Mouse (Mus musculus) lung, postnatal 4 days (tissue): Measurements from ENCODE around the gene Alppl2.

Source experiments
- DNase-seq, 2 experiments: peaks; one replicate each; pipeline ENCODE4 v3.0.0; 2021

Alppl2 gene

GRCm38 (mm10) chr1:87089828-87090227, at the start of gene Alppl2:
TSS of gene Alppl2 (minus strand) at chr1:87089928.
- no peak for DNase-seq

- DNase-seq, result no peak
Measured at GRCm38 (mm10) chr1:87131803-87132202, 42.1 kb upstream of the Alppl2 start.

GRCm38 (mm10) chr1:87127206-87128030, 37.7 kb upstream of the Alppl2 start:
- no peak for DNase-seq

- DNase-seq, result no peak
Measured at GRCm38 (mm10) chr1:87124673-87125072, 34.9 kb upstream of the Alppl2 start, which contains the start of gene Akp3. TSS of gene Akp3 (plus strand) at chr1:87124973.

- no peak for DNase-seq
Measured at GRCm38 (mm10) chr1:87114784-87115183, 25.1 kb upstream of the Alppl2 start.

- peak in 1 of 2 experiments; percentile 32 for DNase-seq
Measured at GRCm38 (mm10) chr1:87111719-87112354, 22.1 kb upstream of the Alppl2 start.

- DNase-seq, result no peak
Measured at GRCm38 (mm10) chr1:87108564-87108963, 18.8 kb upstream of the Alppl2 start.

GRCm38 (mm10) chr1:87106536-87106935, 16.8 kb upstream of the Alppl2 start:
- no peak for DNase-seq

- DNase-seq, result no peak
Measured at GRCm38 (mm10) chr1:87103936-87104335, 14.2 kb upstream of the Alppl2 start.

GRCm38 (mm10) chr1:87102114-87102513, 12.4 kb upstream of the Alppl2 start:
- no peak for DNase-seq

- DNase-seq, result no peak
Measured at GRCm38 (mm10) chr1:87101411-87101810, 11.7 kb upstream of the Alppl2 start, which contains the start of gene Alpi. TSS of gene Alpi (minus strand) at chr1:87101606.

- peak; percentile 67 to 71 for DNase-seq
Measured at GRCm38 (mm10) chr1:87098358-87098975, 8.7 kb upstream of the Alppl2 start.

- DNase-seq, result no peak
Measured at GRCm38 (mm10) chr1:87095642-87096041, 5.9 kb upstream of the Alppl2 start.

- no peak for DNase-seq
Measured at GRCm38 (mm10) chr1:87089251-87089650, 477 bp downstream of the Alppl2 start.

- DNase-seq, result no peak
Measured at GRCm38 (mm10) chr1:87086964-87087363, 2.8 kb downstream of the Alppl2 start.

- DNase-seq, result no peak
Measured at GRCm38 (mm10) chr1:87086196-87086595, 3.5 kb downstream of the Alppl2 start.

- DNase-seq, result no peak
Measured at GRCm38 (mm10) chr1:87073776-87074175, 16.0 kb downstream of the Alppl2 start.

GRCm38 (mm10) chr1:87070720-87071119, 19.0 kb downstream of the Alppl2 start:
- peak; percentile 38 to 52 for DNase-seq

GRCm38 (mm10) chr1:87060913-87061312, 28.8 kb downstream of the Alppl2 start:
- no peak for DNase-seq

- DNase-seq, result no peak
Measured at GRCm38 (mm10) chr1:87059042-87059665, 30.6 kb downstream of the Alppl2 start.

- DNase-seq, result no peak
Measured at GRCm38 (mm10) chr1:87057075-87057474, 32.7 kb downstream of the Alppl2 start.

- no peak for DNase-seq
Measured at GRCm38 (mm10) chr1:87051369-87051768, 38.4 kb downstream of the Alppl2 start.

- DNase-seq, result no peak
Measured at GRCm38 (mm10) chr1:87050700-87051099, 39.0 kb downstream of the Alppl2 start.
